Mouse (Mus musculus) gastrocnemius, adult 2 months (tissue): ENCODE results near the gene Ank3. TPM values are rescaled to one million over a fixed set of nuclear protein-coding genes. Genes with fewer than 3 reads are reported as not detected.

Source experiments
- DNase-seq: peaks from one replicate; pipeline ENCODE4 v3.0.0; 2022
- H3K27ac ChIP-seq: fragments of 200-600 bp; 2 replicates; pipeline ENCODE4 v1.8.1; 2022; ENCODE audit warnings: mild to moderate bottlenecking
- H3K4me3 ChIP-seq: fragments of 200-600 bp; 2 replicates; pipeline ENCODE4 v1.8.1; 2022; ENCODE audit warnings: mild to moderate bottlenecking, moderate library complexity
- CTCF ChIP-seq: fragments of 200-600 bp; IDR thresholded peaks from 2 replicates; pipeline ENCODE4 v1.8.1; 2022; ENCODE audit warnings: antibody characterized with exemption, mild to moderate bottlenecking, moderate library complexity
- intact Hi-C: fragments of 180-260 bp; cut with DNase I; formaldehyde crosslinking; loops from one replicate; pipeline ENCODE4 v1.15.1; 2025
- total RNA-seq, 2 experiments: library from RNA; stranded (reverse); gene quantifications; 2 replicates each; pipeline ENCODE4 v1.2.3; 2021

The Ank3 gene
- total RNA-seq, 2 experiments from 2014 or later: 97.9 to 110 TPM

DNA sequence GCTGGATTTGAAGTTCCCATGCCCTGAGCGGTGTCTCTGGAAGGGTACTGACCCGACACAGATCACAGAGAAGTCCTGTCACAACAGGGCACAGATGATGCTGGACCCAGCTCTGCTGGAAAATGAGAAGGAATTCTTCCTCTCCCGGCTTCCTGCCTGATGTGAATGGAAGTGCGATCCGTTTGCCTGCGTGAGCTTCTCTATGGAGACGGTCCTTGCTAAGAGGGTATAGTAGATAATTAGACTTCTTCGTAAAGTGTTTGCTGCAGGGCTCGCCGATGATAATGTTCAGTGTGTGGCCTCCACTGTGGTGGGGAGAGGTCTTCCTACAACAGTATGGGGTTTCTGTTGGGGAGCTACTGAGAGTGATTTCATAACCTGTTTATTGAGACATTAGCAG is 388.8 kb downstream of the Ank3 start:
- no peak for TF ChIP-seq CTCF
- peak overlapping the region; percentile 82 for H3K27ac ChIP-seq

DNA sequence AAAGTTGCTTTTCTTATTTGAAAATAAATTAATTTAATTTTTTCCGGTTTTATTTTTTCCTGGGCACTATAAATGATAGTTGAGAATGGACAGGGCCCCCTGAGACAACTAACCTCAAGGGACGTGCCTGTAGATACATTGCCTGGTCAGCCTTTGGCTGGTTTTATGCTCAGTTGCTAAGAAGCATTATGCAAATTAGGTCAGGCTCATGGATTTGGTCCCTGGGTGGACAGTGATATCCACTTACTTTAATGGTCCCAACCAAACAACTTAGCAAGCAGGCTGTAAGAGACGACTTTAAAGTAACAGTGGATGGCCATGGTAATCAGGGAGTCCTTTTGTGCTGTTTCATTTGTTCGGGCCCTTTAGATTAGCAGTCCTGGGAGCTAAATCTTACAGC is 392.0 kb downstream of the Ank3 start:
- intact Hi-C loops: no loop called here
- no peak overlapping the region for H3K27ac ChIP-seq
- DNase-seq: no peak
- H3K4me3 ChIP-seq: no peak overlapping the region
- no peak for TF ChIP-seq CTCF

More for the DNA sequence above, 388.8 kb downstream of the Ank3 start:
- H3K4me3 ChIP-seq: peak overlapping the region; percentile 67
- no peak for DNase-seq
- intact Hi-C loops: no loop called here

DNA sequence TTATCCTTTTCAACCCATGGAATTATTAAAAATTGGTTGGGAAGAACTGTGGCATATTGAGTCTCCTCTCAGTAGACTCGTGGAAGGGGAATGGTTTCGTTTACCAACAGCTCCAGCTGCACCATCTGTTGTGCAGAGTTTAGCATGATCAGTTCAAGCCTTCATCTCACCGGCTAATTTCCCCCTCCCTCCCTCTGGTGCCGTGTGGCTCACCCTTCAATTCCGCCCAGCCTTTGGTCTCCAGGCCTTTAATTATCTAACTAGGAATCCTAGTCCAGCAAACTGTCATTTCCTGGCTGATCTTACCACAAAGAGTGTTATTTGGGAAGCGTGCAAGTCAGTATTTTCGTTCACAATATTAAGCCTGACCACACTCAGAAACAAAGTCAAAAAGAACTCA is 393.4 kb downstream of the Ank3 start:
- no peak for DNase-seq
- Histone ChIP-seq H3K27ac (peak overlapping the region; percentile 8; the same call in 1 of the 2 replicates), H3K4me3 (peak overlapping the region; percentile 34; the same call in 1 of the 2 replicates)
- intact Hi-C loops: no loop called here
- no peak for TF ChIP-seq CTCF

DNA sequence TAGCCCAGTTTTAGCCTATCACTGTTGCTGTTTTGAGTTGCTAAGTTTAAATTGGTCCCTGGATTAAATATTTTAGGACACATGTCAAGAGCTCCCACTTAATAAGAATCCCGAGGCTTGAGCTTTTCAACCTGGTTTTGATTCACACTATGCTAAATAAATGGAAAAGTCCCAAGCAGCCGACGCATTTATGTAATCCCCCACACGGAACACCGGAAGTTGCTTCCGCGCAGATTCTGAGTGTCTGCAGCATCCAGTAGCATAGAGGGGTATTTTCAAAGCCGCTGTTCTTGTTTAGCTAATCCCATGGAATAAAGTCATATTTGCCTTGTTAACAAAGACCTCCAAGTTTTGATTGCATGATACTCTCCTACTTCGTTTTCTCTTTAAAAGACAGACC is 393.8 kb downstream of the Ank3 start:
- intact Hi-C loops: no loop called here

DNA sequence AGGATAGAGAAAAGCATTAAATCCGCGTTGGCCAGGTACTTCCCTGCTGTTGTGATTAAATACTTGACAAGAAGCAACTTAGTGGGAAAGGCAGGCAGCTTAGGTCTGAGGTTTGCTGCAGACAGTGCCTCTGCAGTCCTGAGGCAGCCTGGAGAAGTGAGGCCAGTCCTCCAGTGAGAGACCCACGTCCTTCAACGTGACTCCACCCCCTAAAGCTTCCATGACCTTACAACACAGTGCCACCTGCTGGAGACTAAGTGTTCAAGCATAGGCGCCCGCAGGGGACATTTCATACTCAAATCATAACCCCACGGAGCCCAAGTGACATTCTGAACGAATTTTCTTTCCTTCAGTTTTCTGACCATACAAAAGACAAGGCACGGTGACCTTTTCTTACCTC is 394.5 kb downstream of the Ank3 start:
- DNase-seq: peak; percentile 66
- H3K4me3 ChIP-seq: peak overlapping the region; percentile 34
- no peak overlapping the region for H3K27ac ChIP-seq
- intact Hi-C loops: loop anchor here (1.0 kb wide), 1 partner anchor 131 kb away; no protein-coding TSS in a partner anchor
- TF ChIP-seq CTCF: peak; percentile 80

More for the DNA sequence above, 393.8 kb downstream of the Ank3 start:
- no peak for DNase-seq
- peak overlapping the region; percentile 34 for H3K4me3 ChIP-seq
- H3K27ac ChIP-seq: peak overlapping the region; percentile 8; the same call in 1 of the 2 replicates
- TF ChIP-seq CTCF: no peak

DNA sequence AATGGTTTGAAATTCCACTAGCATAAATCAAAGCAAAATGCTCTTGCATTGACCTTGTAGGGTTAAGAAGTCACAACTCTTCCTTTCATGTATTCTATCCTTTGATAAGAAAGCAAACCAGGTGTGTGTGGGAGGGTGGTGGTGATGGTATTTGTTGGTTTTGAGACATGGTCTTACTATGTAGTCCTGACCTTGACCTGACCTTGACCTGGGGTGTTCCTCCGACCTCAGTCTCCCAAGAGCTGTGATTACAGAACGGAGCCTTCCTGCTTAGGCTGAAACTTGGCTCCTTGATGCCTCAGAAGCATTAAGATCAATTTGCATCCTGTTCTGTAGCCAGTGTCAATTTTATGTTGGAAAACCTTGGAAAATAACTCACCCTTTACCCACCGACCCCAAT is 397.1 kb downstream of the Ank3 start:
- intact Hi-C loops: no loop called here
- DNase-seq: no peak
- no peak overlapping the region for H3K27ac ChIP-seq

DNA sequence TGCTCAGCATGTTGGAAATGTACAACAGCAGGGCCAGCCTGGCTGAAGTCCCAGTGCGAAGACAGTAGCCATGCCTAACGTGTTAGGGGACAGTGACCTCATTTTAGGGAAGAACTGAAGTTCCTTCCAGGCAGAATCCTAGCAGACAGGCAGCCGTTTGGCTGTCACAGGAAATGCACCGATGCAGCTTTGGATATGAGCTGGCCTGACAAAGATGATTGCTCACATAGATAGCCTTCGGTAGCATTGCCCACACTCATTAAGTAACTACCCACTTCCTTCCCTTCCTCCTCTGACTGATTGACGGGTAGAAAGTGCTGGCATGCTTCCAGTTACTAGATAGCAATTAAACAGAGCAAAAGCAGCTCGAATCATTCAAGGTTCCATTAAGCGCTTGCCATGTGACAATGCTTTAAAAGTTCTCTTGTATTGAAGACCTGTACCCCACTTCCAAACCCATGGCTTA is 397.9 kb downstream of the Ank3 start:
- DNase-seq: no peak
- H3K4me3 ChIP-seq: no peak overlapping the region
- intact Hi-C loops: no loop called here
- TF ChIP-seq CTCF: no peak
- no peak overlapping the region for H3K27ac ChIP-seq

More for the DNA sequence above, 397.1 kb downstream of the Ank3 start:
- H3K4me3 ChIP-seq: no peak overlapping the region
- no peak for TF ChIP-seq CTCF

DNA sequence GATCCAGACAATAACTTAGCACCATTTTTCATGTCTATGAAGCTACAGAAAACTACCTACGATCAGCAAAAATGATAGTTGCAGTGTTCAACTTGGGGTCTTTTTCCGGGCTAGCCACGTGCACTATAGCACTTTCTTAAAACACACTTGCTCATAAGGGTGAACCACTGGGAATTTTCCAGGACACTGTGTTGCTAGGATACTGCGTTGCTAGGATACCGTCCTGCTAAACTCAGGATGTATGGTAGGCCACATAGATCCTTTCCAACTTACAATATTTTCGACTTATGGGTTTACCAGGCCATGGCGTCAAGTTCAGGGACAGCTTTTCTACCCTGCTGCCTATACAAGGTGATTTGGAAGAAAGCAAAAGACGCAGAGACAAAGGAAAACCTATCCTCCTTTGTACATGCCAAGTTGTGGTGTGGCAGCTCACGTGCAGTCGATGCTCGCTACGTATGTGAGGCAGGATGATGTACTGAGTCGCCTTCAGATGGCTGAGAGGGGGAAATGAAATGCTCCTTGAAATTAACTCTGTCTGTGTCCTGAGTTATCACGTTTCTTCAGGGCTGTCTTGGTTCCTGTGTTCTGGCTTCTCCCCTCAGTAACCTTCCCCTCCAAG is 404.7 kb downstream of the Ank3 start:
- intact Hi-C loops: no loop called here
- no peak for DNase-seq
- no peak overlapping the region for H3K27ac ChIP-seq
- H3K4me3 ChIP-seq: no peak overlapping the region
- no peak for TF ChIP-seq CTCF

DNA sequence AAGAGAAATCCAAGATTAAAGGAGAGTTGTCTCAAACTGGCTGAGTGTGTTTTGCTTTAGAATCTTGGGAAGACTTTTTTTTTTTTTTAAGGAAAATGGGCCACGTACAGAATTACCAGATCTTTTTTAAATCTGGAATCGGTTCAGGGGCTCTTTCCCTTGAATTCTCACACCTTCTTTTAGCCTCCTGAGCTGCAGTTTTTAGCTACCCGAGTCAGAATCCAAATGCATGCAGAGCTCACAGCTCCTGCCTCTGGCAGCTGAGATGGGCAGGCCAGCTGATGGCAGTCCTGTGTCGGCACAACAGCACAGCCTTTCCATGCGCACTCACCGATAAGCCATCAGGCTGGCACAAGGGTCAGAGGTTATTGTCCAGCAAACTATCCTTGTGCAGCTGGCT is 406.0 kb downstream of the Ank3 start:
- TF ChIP-seq CTCF: no peak
- intact Hi-C loops: no loop called here
- Histone ChIP-seq H3K4me3 (no peak overlapping the region), H3K27ac (no peak overlapping the region)
- no peak for DNase-seq

DNA sequence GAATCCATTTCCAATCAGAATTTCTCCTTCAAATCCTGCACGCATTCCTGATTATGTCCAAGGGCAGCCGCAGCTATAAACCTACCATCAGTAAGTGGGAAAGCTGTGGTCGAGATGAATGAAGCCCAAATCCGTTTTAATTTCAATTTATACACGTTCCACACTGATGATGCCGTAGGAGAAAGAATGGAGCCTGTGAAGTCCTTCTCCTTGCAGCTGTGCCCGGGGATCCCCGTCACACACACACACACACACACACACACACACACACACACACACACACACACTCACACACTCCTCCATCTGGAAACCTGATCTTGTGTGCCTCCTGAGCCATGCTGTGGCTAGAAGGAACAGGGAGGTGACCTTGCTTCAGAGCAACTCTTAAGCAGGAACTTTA is 412.2 kb downstream of the Ank3 start:
- intact Hi-C loops: no loop called here
- no peak for TF ChIP-seq CTCF
- no peak for DNase-seq
- Histone ChIP-seq H3K27ac (no peak overlapping the region), H3K4me3 (no peak overlapping the region)

DNA sequence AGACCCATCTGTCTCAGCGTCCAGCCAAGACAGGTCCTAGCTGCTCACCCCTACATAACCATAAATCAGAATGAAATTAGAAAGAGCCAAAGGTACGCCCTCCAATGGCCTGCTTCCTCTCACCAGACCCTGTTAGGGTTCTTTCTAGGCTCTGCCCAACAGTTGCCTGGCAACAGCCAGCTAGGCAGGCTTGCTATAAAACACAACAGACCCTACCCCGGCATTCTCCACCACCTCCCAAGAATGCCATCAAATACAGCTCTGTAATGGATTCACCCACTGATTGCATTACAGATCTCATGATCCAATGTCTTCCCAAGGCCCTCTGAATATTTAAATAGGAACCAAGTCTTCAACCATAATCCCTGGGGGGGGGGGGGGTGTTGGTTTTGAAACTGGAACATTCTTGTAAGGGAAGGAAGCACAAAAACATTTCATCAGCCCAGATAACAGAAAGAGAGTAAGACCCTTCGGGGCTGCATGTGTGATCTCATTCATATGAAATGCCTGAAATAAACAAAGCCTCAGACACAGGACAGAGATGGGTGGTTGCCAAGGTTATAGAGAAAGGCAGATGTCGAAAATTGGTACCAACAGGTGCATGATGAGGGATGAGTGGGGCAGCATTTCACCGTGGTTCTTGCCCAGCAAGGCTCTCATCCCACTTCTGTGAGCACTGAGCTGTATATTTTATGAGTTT is 415.4 kb downstream of the Ank3 start:
- no peak for TF ChIP-seq CTCF
- H3K27ac ChIP-seq: no peak overlapping the region
- intact Hi-C loops: no loop called here
- no peak for DNase-seq
- H3K4me3 ChIP-seq: no peak overlapping the region

DNA sequence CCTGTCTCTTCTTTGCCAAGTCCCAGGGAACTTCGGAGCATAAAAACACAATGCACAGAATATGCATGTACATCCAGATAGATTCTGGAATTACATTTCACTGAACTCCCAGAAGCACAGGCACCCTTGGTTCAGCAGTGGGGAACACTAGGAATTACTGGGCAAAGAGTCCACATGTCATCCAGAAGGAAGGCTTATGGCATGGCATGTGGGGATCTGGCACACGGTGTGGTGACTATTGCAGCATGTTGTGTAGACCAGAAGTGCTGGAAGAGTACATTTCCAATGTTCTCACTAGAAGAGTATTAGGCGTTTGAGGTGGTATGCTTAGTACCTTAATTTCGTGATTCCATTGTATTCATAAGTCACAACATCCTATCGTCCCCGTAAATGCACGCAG is 422.7 kb downstream of the Ank3 start:
- no peak for DNase-seq
- Histone ChIP-seq H3K4me3 (no peak overlapping the region), H3K27ac (no peak overlapping the region)
- TF ChIP-seq CTCF: no peak
- intact Hi-C loops: no loop called here

DNA sequence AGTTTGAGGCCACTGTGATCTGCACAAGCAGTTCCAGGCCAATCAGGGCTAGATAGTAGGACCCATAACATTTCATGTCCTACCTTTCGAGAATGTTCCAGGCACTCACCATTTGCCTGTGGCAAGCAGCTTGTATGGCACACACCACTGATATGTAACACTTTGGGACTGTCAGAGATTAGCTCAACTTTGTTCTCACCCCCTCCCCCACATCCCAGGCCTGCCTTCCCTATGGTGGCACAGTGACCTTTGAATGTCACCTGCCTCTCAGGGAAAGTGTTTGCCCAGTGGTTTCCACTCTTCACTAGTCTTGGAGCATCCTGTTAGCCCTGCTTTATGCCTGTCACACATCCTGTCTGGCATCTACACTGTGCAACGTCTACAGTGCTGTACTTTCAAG is 430.2 kb downstream of the Ank3 start:
- TF ChIP-seq CTCF: no peak
- H3K27ac ChIP-seq: peak overlapping the region; percentile 64

More for the DNA sequence above, 430.2 kb downstream of the Ank3 start:
- H3K4me3 ChIP-seq: no peak overlapping the region
- intact Hi-C loops: no loop called here
- no peak for DNase-seq
